Mouse (Mus musculus) kidney, adult 11 months (tissue): ENCODE data around the gene 6030452D12Rik.
A peak's percentile ranks its signal among the peaks of the same experiment; 100 is the strongest.

Experiments used
- DNase-seq: peaks from one replicate; pipeline ENCODE4 v3.0.0; 2022

The 6030452D12Rik gene

GRCm38 (mm10) chr8:106500018-106500685, at the start of gene 6030452D12Rik:
6030452D12Rik (plus strand) TSS chr8:106500522.
- no peak for DNase-seq

- no peak for DNase-seq
These were observed 48.8 kb upstream of the 6030452D12Rik start for GRCm38 (mm10) chr8:106451301-106452085.

GRCm38 (mm10) chr8:106452701-106453481, 47.4 kb upstream of the 6030452D12Rik start:
- no peak for DNase-seq

- no peak for DNase-seq
These were observed 46.3 kb upstream of the 6030452D12Rik start for GRCm38 (mm10) chr8:106454036-106454435.

DNA sequence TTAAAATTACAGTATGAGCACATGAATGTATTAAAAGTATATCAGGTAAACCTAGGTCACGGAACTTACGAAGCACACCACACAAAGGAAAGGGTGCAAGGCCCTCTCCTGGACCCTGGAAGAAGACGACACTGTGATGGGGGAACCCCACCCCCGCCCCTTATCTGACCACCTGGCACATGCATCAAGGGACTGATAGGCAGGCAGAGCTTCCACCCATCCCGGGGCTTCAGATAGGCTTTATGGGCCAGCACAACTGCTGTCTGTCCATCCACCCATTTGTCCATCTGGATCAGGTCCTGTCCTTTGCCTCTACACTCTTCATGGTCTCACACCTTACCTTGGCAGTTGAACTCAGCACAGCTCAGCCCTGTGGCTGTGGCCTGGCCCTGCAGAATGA, 38.2 kb upstream of the 6030452D12Rik start:
- DNase-seq, result no peak

DNA sequence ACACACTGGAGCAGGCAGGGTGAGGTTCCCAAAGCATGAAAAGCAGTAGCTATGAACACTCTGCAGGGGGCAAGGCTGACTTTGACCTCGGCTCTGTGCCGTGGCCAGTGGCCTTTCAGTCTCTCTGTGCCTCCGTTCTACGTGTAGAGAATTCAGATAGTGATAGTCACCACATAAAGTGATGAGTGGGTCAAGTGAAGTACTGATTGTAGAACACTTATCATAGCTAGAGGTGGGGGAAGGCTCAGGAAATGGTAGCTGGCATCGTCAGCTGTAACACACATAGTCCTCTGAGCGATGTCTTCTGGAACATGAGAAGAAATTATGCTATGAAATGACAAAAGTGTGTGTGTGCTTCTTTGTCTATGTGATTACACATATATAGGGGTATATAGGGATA, 36.5 kb upstream of the 6030452D12Rik start:
- no peak for DNase-seq

DNA sequence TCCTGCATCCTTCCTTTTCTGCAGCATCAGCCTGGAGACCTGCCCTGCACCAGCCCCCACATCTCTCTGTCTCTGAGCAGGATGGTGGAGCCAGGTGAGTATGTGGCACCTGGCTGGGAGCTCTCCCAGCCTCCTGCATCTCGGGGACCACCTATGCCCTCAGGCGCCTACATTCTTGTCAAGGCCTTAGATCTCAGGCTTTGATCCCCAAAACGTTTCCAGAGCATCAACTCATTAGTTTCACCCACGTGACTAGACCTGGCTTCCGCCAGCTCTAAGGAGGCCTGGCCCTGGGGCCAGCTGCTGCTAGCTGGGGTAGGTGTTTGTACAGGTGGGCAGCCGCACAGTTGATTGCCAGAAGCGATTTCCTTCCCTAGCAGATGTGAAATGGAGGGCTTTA, 30.8 kb upstream of the 6030452D12Rik start:
- no peak for DNase-seq

- no peak for DNase-seq
These were observed 26.3 kb upstream of the 6030452D12Rik start for GRCm38 (mm10) chr8:106474001-106474400.

- no peak for DNase-seq
These were observed 3.9 kb downstream of the 6030452D12Rik start for GRCm38 (mm10) chr8:106504241-106504640.

DNA sequence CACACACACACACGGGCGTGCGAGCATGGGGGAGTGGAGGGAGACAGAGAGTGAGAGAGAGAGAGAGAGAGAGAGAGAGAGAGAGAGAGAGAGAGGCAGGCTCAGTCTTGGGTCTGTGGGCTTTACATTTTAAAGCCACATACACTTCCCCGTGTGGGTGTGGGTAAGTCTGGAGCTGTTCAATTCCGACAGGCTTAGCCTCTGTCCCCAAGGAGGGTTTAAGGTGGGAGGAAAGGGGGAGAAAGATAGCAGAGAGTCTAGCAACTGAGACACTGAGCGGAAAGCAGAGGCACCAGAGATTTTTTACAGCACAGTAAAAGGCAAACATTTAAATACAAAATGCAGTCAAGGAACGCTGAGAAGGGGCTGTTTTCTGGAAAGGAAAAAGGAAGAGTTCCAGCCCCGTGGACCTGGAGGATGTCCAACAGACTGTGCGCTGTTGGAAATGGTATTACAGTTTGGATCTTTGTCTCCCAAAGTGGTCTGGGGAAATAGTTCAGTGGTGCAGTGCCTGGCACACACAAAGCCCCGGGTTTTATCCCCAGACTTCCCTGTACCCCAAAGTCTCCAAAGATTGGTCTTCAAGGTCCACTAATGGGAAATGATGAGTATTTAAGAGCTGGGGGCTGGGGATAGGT, 5.1 kb downstream of the 6030452D12Rik start:
- DNase-seq, result no peak

- DNase-seq, result no peak
These were observed 5.8 kb downstream of the 6030452D12Rik start for GRCm38 (mm10) chr8:106506106-106506505.

DNA sequence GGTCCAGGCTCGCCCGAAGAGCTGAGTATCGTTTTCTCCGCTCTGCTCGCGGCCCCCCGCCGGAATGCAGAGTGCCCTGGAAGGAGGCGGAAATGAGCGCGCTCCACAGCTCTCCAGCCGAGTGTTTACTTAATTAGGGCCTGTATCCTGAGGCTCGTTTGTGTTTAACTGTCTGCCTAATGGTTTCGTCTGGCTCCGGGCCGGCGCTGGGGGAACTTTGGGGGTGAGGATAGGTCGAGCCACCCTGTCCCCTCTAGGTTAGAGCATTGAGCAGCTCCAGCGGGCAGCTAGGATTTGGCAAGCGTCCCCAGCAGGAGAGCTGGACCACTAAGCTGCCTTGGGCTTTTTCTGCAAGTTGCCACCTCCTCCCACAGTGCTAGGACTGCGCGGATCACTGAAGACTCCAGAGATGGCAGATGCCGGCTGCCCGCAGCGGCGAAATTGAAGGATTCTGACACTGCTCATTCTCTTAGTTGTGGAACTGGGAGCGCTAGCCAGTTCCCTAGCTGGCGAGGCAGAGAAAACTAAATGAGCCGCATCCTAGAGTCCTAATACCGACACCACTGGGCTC, 7.5 kb downstream of the 6030452D12Rik start:
- no peak for DNase-seq

GRCm38 (mm10) chr8:106508456-106508855, 8.1 kb downstream of the 6030452D12Rik start:
- DNase-seq, result no peak

GRCm38 (mm10) chr8:106509079-106509780, 8.9 kb downstream of the 6030452D12Rik start:
- no peak for DNase-seq

DNA sequence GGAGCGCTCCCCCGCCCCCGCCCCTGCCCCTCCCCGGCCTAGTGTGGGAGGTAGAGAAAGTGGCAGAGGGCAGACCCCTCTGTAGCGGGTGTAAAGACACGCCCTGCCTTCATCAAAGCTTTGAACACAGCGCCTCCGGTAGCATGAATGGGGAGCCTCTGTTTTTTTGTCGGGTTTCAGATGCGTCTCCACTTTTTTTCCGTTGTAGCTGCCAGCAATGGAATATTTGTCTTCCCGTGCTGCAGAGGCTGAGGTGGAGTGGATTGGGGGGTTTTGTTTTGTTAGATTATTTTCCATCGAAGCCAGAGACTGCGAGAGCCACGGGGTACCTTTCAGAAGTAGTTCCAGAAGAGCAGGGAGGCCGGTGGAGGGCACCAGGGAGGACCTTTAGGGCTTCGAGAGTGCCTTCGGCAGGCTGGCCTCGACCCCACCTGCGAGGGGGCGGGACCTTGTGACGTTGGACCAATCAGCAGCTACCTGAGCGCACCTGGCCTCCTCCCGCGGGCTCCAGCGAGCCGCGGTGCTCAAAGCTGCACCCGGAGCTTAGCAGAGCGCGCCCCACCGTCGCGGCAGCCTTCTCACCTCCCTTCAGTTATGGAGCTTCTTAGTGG, 10.1 kb downstream of the 6030452D12Rik start, which contains the start of gene Cdh3:
Gene Cdh3 (plus strand): TSS at position 527 of the 611 bp plus-strand sequence.
- DNase-seq, result peak; percentile 83

DNA sequence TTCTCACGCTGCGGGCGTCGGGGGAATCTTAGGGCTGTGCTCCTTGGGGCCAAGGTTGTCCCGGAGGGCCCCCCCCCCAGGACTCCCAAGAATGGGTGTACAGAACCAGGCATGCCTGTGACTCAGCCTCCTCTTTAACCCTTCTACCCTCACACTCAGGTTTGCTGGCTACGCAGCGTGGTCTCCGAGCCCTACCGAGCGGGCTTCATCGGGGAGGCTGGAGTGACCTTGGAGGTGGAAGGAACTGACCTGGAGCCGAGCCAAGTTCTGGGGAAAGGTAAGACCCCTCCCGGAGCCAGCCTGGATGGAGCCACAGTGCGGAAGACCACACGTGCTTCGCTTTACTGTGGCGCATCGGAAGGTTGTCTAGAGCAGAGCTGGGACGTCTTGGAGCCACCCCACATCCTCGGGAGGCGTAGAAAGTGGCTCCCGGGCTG, 10.8 kb downstream of the 6030452D12Rik start:
- DNase-seq, result no peak

- DNase-seq, result peak; percentile 19
These were observed 11.3 kb downstream of the 6030452D12Rik start for GRCm38 (mm10) chr8:106511531-106512041.

- peak; percentile 55 for DNase-seq
These were observed 12.3 kb downstream of the 6030452D12Rik start for GRCm38 (mm10) chr8:106512475-106513150.

GRCm38 (mm10) chr8:106515946-106516479, 15.7 kb downstream of the 6030452D12Rik start:
- DNase-seq, result no peak

- no peak for DNase-seq
These were observed 16.3 kb downstream of the 6030452D12Rik start for GRCm38 (mm10) chr8:106516581-106516980.
